Mouse (Mus musculus): ENCODE data around the gene Tagln2. TPM values are rescaled to one million over a fixed set of nuclear protein-coding genes. Genes with fewer than 3 reads are reported as not detected.

Gene Tagln2
- polyA plus RNA-seq, 1 experiment from 2014 or later: 377 TPM

GRCm38 (mm10) chr1:172475054-172475741 lies 24.6 kb upstream of the Tagln2 start, which contains the start of gene Slamf9:
Slamf9 (plus strand) TSS chr1:172475358.
- 44% methylated on average over 7 of the region's 7 CpGs for WGBS
- Histone ChIP-seq H3K27me3 (ENCODE audit: control insufficient read depth, insufficient read depth, low read length) (no peaks in the 10 kb centered on the region), H3K27ac (ENCODE audit: low read length) (no peak within 1 kb of the TSS), H3K9me3 (replicated peaks; ENCODE audit: control insufficient read depth, low read length) (no peaks in the 10 kb centered on the region), H3K36me3 (ENCODE audit: control insufficient read depth, insufficient read depth, low read length) (no peaks in the 10 kb centered on the region), H3K4me1 (ENCODE audit: control insufficient read depth, insufficient read depth, low read length) (peaks cover 4% of the 10 kb centered on the region; the same call in 1 of the 2 replicates), H3K4me3 (replicated peaks; ENCODE audit: low read length) (no peak within 1 kb of the TSS), H3K4me2 (ENCODE audit: low read depth, low read length) (no peak within 1 kb of the TSS), H3K9ac (ENCODE audit: low read length) (no peak within 1 kb of the TSS)
- peak; percentile 39; the same call in 1 of the 2 replicates for ATAC-seq (ENCODE audit: insufficient read depth, low FRiP score)

- no peaks in the 10 kb centered on the region for H3K36me3 ChIP-seq (ENCODE audit: control insufficient read depth, insufficient read depth, low read length)
- no peak overlapping the region for H3K9ac ChIP-seq (ENCODE audit: low read length)
- H3K4me2 ChIP-seq (ENCODE audit: low read depth, low read length): no peak overlapping the region
- H3K4me3 ChIP-seq (replicated peaks; ENCODE audit: low read length): no peak overlapping the region
- H3K9me3 ChIP-seq (replicated peaks; ENCODE audit: control insufficient read depth, low read length): no peaks in the 10 kb centered on the region
- no peaks in the 10 kb centered on the region for H3K27me3 ChIP-seq (ENCODE audit: control insufficient read depth, insufficient read depth, low read length)
- no peak overlapping the region for H3K27ac ChIP-seq (ENCODE audit: low read length)
- WGBS: 82% methylated on average over 5 of the region's 5 CpGs
- ATAC-seq (ENCODE audit: insufficient read depth, low FRiP score): no peak
- peaks cover 10% of the 10 kb centered on the region for H3K4me1 ChIP-seq (ENCODE audit: control insufficient read depth, insufficient read depth, low read length)
These were observed 21.8 kb upstream of the Tagln2 start for GRCm38 (mm10) chr1:172478020-172478419.

GRCm38 (mm10) chr1:172480376-172480775 lies 19.5 kb upstream of the Tagln2 start:
- no peaks in the 10 kb centered on the region for H3K36me3 ChIP-seq (ENCODE audit: control insufficient read depth, insufficient read depth, low read length)
- peaks cover 20% of the 10 kb centered on the region for H3K4me1 ChIP-seq (ENCODE audit: control insufficient read depth, insufficient read depth, low read length)
- H3K9ac ChIP-seq (ENCODE audit: low read length): no peak overlapping the region
- no peak overlapping the region for H3K4me2 ChIP-seq (ENCODE audit: low read depth, low read length)
- no peak for ATAC-seq (ENCODE audit: insufficient read depth, low FRiP score)
- H3K27me3 ChIP-seq (ENCODE audit: control insufficient read depth, insufficient read depth, low read length): no peaks in the 10 kb centered on the region
- WGBS: 92% methylated on average over 4 of the region's 4 CpGs
- H3K27ac ChIP-seq (ENCODE audit: low read length): no peak overlapping the region
- H3K9me3 ChIP-seq (replicated peaks; ENCODE audit: control insufficient read depth, low read length): no peaks in the 10 kb centered on the region
- H3K4me3 ChIP-seq (replicated peaks; ENCODE audit: low read length): no peak overlapping the region

DNA sequence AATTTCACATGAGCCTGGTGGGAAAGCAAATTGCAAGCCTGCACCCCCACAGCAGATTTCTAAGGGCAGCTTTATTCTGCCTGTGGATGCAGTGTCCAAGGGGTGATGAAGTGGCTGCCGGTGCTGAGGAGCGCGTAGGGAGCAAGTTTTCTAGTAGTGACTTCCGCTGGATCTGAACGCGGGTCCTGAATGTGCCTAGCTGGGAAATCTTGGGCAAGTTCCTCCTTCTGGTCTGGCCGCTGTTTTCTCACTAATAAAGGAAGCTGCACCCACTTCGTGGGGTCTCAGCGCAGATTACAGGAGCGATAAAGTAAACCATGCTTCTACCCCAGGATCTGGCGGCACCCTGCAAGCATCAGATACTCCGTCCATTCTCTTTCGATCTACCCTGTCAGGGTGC lies 18.7 kb upstream of the Tagln2 start:
- H3K4me3 ChIP-seq (replicated peaks; ENCODE audit: low read length): peak overlapping the region; percentile 65
- 11% methylated on average over 13 of the region's 13 CpGs for WGBS
- ATAC-seq (ENCODE audit: insufficient read depth, low FRiP score): no peak
- peaks cover 20% of the 10 kb centered on the region for H3K4me1 ChIP-seq (ENCODE audit: control insufficient read depth, insufficient read depth, low read length)
- H3K36me3 ChIP-seq (ENCODE audit: control insufficient read depth, insufficient read depth, low read length): no peaks in the 10 kb centered on the region
- H3K9ac ChIP-seq (ENCODE audit: low read length): peak overlapping the region; percentile 73
- H3K27me3 ChIP-seq (ENCODE audit: control insufficient read depth, insufficient read depth, low read length): no peaks in the 10 kb centered on the region
- H3K4me2 ChIP-seq (ENCODE audit: low read depth, low read length): peak overlapping the region; percentile 80
- no peaks in the 10 kb centered on the region for H3K9me3 ChIP-seq (replicated peaks; ENCODE audit: control insufficient read depth, low read length)
- H3K27ac ChIP-seq (ENCODE audit: low read length): peak overlapping the region; percentile 82

DNA sequence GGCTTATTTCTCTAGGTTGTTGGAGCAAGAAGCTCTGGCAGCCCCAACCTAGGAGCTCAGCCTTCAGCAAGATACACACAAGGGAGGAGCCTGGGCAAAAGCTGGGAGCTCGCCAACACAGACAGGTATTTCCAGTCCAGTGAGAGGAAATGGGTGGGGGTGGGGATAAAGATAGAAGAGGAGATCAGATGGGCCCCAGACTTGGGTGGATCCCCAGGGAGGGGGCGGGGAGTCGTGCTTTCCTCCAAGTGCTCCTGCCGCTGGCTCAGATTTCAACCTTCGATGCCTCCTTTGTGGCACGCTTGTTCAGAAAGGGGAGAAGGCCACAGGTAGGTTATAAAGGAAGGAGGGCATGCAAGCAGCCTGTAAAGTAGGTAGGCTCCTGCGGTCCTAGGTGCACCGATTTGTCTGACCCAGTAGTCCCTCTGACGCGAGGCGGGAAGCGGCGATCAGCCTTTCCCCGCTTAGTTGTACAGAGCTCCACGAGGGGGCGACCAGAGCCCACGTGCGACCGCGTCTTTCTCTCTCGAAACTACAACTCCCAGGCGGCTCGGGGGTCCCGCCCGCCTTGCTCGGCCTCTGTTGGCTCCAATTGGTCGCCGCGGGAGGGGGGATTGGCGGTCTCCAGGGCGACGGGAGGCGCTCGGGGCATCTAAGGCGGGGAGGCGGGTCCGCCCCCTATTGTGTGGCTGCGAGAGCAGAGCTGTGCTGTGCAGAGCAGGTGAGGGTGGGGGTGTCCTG lies 18.1 kb upstream of the Tagln2 start, which contains the start of gene Igsf9:
Gene Igsf9 (plus strand): TSS at position 249 of the 741 bp plus-strand sequence.
- H3K9ac ChIP-seq (ENCODE audit: low read length): peak within 1 kb of the TSS; percentile 73
- H3K27ac ChIP-seq (ENCODE audit: low read length): peak within 1 kb of the TSS; percentile 94
- peaks cover 20% of the 10 kb centered on the region for H3K4me1 ChIP-seq (ENCODE audit: control insufficient read depth, insufficient read depth, low read length)
- H3K27me3 ChIP-seq (ENCODE audit: control insufficient read depth, insufficient read depth, low read length): no peaks in the 10 kb centered on the region
- no peaks in the 10 kb centered on the region for H3K36me3 ChIP-seq (ENCODE audit: control insufficient read depth, insufficient read depth, low read length)
- peak; percentile 91 for ATAC-seq (ENCODE audit: insufficient read depth, low FRiP score)
- whole genome bisulfite sequencing: under 1% methylated on average over 37 of the region's 38 CpGs
- H3K9me3 ChIP-seq (replicated peaks; ENCODE audit: control insufficient read depth, low read length): no peaks in the 10 kb centered on the region
- H3K4me2 ChIP-seq (ENCODE audit: low read depth, low read length): peak within 1 kb of the TSS; percentile 80
- H3K4me3 ChIP-seq (replicated peaks; ENCODE audit: low read length): peak within 1 kb of the TSS; percentile 65

DNA sequence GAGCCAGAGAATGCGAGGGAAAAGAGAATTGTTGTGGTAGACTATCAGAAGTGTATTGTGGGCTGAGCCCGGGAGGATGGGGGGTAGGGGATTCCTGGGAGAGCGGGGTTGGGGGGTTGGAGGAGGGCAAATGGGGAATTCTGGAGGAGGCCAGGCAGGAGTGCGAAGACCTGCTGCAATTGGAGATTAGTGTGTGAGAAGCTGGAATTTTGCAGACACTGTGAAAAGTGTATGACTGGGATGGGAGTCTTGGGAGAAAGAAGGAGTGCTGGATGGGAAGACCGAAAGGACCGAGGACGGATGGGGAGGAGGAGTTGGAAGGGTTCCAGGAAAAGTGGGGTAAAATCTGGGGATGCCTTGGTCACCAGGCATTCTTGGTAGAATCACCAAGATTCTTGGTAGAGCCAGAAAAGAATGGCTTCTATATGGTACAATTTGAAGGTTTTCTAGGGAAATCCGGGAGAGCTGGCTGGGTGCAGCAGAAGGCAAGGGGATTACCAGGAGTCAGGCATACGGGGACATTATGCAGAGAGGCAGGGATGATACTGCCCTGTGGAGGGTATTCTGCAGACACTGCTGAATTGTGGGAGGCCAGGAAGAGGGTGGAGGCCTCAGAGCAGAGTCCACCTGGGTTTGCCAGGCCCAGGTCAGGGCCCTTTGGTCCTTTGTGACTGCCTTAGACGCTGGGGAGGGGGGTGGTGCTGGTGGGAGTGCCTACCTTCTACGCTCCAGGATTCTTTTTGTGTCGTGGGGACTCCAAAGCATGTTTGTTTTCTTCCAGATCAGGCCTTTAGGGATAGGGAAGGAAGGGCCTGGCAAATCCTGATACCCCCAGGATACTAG lies 17.1 kb upstream of the Tagln2 start:
- peak overlapping the region; percentile 65 for H3K4me3 ChIP-seq (replicated peaks; ENCODE audit: low read length)
- WGBS: 5% methylated on average over 12 of the region's 12 CpGs
- no peaks in the 10 kb centered on the region for H3K9me3 ChIP-seq (replicated peaks; ENCODE audit: control insufficient read depth, low read length)
- no peak for ATAC-seq (ENCODE audit: insufficient read depth, low FRiP score)
- H3K4me2 ChIP-seq (ENCODE audit: low read depth, low read length): peak overlapping the region; percentile 80
- peak overlapping the region; percentile 73 for H3K9ac ChIP-seq (ENCODE audit: low read length)
- H3K4me1 ChIP-seq (ENCODE audit: control insufficient read depth, insufficient read depth, low read length): peaks cover 20% of the 10 kb centered on the region
- peak overlapping the region; percentile 94; the same call in 1 of the 2 replicates for H3K27ac ChIP-seq (ENCODE audit: low read length)
- H3K27me3 ChIP-seq (ENCODE audit: control insufficient read depth, insufficient read depth, low read length): no peaks in the 10 kb centered on the region
- no peaks in the 10 kb centered on the region for H3K36me3 ChIP-seq (ENCODE audit: control insufficient read depth, insufficient read depth, low read length)

- ATAC-seq (ENCODE audit: insufficient read depth, low FRiP score): no peak
- H3K9ac ChIP-seq (ENCODE audit: low read length): peak overlapping the region; percentile 73
- peaks cover 22% of the 10 kb centered on the region for H3K4me1 ChIP-seq (ENCODE audit: control insufficient read depth, insufficient read depth, low read length)
- peak overlapping the region; percentile 94 for H3K27ac ChIP-seq (ENCODE audit: low read length)
- 27% methylated on average over 4 of the region's 4 CpGs for WGBS
- H3K4me3 ChIP-seq (replicated peaks; ENCODE audit: low read length): peak overlapping the region; percentile 65
- H3K36me3 ChIP-seq (ENCODE audit: control insufficient read depth, insufficient read depth, low read length): no peaks in the 10 kb centered on the region
- H3K4me2 ChIP-seq (ENCODE audit: low read depth, low read length): peak overlapping the region; percentile 80
- H3K9me3 ChIP-seq (replicated peaks; ENCODE audit: control insufficient read depth, low read length): no peaks in the 10 kb centered on the region
- no peaks in the 10 kb centered on the region for H3K27me3 ChIP-seq (ENCODE audit: control insufficient read depth, insufficient read depth, low read length)
These were observed 16.5 kb upstream of the Tagln2 start for GRCm38 (mm10) chr1:172483361-172483660.

- Histone ChIP-seq H3K9ac (ENCODE audit: low read length) (peak overlapping the region; percentile 73), H3K27me3 (ENCODE audit: control insufficient read depth, insufficient read depth, low read length) (no peaks in the 10 kb centered on the region), H3K27ac (ENCODE audit: low read length) (no peak overlapping the region), H3K9me3 (replicated peaks; ENCODE audit: control insufficient read depth, low read length) (no peaks in the 10 kb centered on the region), H3K4me1 (ENCODE audit: control insufficient read depth, insufficient read depth, low read length) (peaks cover 22% of the 10 kb centered on the region), H3K36me3 (ENCODE audit: control insufficient read depth, insufficient read depth, low read length) (no peaks in the 10 kb centered on the region), H3K4me3 (replicated peaks; ENCODE audit: low read length) (peak overlapping the region; percentile 65), H3K4me2 (ENCODE audit: low read depth, low read length) (peak overlapping the region; percentile 80)
- no peak for ATAC-seq (ENCODE audit: insufficient read depth, low FRiP score)
- WGBS: 57% methylated on average over 11 of the region's 11 CpGs
These were observed 15.6 kb upstream of the Tagln2 start for GRCm38 (mm10) chr1:172484236-172484635.

All from stomach, embryonic 16.5 days (tissue).